Mouse (Mus musculus) adrenal gland, adult 18-20 months (tissue): ENCODE data around the gene Mrps18a. TPM values are rescaled to one million over a fixed set of nuclear protein-coding genes. Genes with fewer than 3 reads are reported as not detected.

Source experiments
- DNase-seq, 2 experiments: peaks; one replicate each; pipeline ENCODE4 v3.0.0; 2021 to 2022; ENCODE audit warnings: low spot score in 2 of 2
- total RNA-seq, 2 experiments: library from RNA; stranded (reverse); gene quantifications; 1 replicate in 1 of 2; 2 replicates in 1 of 2; pipeline ENCODE4 v1.2.3; 2021

Gene Mrps18a
- total RNA-seq, 2 experiments from 2014 or later = 99.5 to 100 TPM

GRCm38 (mm10) chr17:46138563-46139236 lies 27.9 kb downstream of the Mrps18a start:
- peak in 1 of 2 experiments; percentile 33 for DNase-seq

- no peak for DNase-seq
These were observed 29.1 kb downstream of the Mrps18a start for GRCm38 (mm10) chr17:46139872-46140271.

DNA sequence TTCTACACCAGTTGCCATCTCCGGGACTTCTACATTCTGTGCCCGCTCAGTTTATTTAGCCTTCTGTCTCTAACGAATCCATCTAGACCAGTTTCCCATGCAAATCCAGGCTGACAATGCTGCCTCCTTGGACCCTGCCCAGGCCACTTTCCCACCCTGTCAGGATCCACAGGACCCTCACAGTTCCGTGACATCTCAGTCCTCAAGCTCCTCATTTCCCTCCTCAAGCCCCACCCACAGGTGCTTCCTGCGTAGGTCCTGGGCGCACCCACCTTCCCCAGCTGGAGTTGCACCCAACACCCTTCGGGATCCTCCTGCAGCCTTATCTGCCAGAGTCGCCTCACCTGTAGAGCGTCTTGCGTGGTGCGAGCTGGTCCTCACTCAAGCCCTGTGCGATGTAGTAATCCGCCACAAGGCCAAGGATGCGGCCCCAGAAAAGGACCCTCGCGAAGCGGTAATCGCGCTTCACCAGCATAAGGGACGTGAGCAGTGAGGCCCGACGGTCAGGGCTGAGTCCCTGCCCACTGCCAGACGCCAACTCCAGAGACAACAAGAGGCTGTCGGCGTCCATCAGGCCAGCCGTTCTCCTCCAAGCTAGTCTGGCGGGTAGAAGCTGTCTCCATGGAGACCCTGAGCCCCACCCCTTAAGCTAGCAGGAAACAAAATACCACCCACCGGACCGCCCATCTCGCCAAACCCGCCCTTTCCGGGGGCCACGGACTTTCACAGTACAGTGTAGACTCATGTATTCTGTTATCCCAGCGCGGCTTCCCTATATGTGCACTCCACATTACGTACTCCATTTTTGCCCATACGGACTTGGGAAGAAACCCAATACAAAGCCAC lies 33.0 kb downstream of the Mrps18a start, which contains the start of gene Rsph9:
TSS of gene Rsph9 (minus strand) at position 639 of the 846 bp plus-strand sequence.
- DNase-seq = peak; percentile 73

- peak; percentile 75 to 78 for DNase-seq
These were observed 42.3 kb downstream of the Mrps18a start, which contains the start of gene Mad2l1bp for GRCm38 (mm10) chr17:46152847-46153782. TSS of gene Mad2l1bp (minus strand) at chr17:46153553.

GRCm38 (mm10) chr17:46154336-46154735 lies 43.5 kb downstream of the Mrps18a start:
- no peak for DNase-seq

GRCm38 (mm10) chr17:46156680-46157079 lies 45.9 kb downstream of the Mrps18a start:
- no peak for DNase-seq

DNA sequence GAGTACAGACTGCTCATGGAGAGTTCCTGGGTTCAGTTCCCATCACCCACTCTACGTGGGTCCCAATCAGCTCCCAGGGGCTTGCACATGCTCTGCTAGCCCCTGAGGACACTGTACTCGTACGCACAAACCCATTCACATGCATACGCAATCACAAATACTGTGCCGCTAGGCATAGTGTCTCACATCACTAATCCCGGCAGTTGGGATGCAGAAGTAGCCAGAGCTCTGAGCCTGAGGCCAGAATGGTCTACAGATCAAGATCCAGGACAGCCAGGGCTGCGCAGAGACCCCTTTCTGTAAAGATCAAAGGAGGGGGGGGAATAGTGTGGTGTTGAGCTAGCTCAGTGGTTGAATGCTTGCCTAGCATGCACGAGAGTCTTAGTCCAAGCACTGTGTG lies 46.3 kb downstream of the Mrps18a start:
- DNase-seq = no peak

GRCm38 (mm10) chr17:46159236-46159635 lies 48.5 kb downstream of the Mrps18a start:
- no peak for DNase-seq

- DNase-seq = peak; percentile 89 to 90
These were observed 49.4 kb downstream of the Mrps18a start for GRCm38 (mm10) chr17:46160090-46160662.

DNA sequence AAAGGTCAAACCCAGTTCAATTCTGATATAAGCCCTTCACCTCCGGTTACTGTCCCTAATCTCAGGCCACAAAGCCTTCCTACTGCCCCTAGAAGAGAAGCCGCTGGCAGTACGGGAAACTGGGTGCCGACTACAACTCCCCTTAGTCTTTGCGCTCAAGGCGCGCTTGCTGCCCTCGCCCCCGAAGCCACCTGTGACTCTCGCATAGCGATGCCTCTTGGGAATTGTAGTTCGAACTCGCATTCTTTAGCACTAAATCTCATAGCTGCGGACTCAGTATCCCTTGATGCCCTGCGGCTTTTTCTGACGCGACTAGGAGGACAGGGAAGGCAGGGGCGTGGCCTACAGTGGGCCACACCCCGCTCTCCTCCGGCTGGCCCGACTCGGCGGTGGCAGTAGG lies 49.9 kb downstream of the Mrps18a start, which contains the start of gene Gtpbp2:
TSS of gene Gtpbp2 (plus strand) at position 347 of the 400 bp plus-strand sequence.
- DNase-seq = peak; percentile 80 to 85

DNA sequence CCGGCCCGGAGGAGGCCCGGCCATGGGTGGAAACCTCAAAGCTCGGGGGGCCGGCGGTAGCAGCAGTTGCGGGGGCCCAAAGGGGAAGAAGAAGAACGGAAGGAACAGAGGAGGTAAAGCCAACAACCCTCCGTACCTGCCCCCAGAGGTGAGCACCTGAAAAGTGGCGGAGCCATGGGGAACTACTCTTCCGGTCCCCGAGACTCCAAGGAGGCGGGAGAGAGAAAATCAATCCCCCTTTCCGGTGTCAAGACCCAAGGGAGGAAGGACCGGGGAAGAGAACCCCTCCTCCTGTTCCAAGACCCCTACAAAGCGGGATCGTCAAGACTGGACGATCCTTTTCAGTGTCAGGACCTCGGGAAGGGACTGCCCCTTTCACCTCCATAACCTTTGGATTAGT lies 50.4 kb downstream of the Mrps18a start:
- DNase-seq = no peak

DNA sequence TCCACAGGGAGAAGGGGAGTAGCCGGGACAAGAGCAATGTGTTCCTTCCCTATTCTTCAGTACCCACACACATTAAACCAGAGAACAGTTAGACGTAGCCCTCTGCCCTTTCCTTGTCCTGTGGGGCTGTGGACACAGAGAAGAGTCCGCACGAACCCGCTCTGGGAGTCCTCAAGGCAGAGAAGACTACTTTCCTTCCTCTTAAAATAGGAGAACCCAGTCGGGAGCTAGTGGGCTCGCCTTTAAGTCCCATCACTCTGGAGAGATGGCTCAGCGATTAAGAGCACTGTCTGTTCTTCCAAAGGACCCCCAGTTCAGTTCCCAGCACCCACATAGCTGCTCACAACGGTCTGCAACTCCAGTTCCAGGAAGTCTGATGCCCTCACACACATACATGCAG lies 50.9 kb downstream of the Mrps18a start:
- no peak for DNase-seq

- no peak for DNase-seq
These were observed 51.8 kb downstream of the Mrps18a start for GRCm38 (mm10) chr17:46162551-46162950.

- no peak for DNase-seq
These were observed 52.2 kb downstream of the Mrps18a start for GRCm38 (mm10) chr17:46162951-46163421.

- DNase-seq = no peak
These were observed 53.5 kb downstream of the Mrps18a start for GRCm38 (mm10) chr17:46164301-46164700.

DNA sequence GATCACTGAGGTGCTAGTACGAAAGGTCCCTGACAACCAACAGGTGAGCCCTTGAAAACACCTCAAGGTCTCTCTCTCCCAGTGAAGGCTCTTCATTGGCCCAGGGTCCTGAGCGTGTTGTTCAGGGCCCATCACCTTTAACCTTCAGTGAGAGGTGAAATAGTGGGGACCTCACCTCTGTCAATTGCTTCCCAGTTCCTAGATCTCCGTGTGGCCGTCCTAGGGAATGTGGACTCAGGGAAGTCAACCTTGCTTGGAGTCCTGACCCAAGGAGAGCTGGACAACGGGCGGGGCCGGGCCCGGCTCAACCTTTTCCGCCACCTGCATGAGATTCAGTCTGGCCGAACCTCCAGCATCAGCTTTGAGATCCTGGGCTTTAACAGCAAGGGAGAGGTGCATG lies 54.0 kb downstream of the Mrps18a start:
- DNase-seq = no peak

DNA sequence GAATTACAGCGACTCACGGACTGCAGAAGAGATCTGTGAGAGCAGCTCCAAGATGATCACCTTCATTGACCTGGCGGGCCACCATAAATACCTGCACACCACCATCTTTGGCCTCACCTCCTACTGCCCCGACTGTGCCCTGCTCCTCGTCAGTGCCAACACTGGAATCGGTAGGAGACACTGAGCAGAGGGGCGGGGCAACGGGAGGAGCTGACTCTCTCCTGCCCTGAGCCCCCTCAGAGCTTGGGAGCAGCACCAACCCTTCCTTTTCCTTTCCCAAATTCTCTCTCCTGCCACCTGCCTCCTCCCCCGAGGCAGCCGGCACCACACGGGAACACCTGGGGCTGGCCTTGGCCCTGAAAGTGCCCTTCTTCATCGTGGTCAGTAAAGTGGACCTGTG lies 54.7 kb downstream of the Mrps18a start:
- DNase-seq = no peak

DNA sequence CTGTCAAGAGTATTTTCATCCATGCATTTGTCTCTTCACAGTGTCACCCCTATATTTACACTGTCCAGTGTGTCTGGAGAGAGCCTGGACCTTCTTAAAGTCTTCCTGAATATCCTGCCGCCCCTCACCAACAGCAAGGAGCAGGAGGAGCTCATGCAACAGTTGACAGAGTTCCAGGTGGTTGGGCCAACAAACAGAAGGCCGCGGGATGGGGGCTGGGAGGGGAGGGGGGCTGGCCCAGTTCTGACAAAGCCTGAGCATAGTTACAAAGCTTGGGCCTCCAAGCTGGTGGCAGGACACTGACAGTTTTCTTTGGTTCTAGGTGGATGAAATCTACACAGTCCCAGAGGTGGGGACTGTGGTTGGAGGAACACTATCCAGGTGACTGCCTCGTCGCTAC lies 55.5 kb downstream of the Mrps18a start:
- no peak for DNase-seq

DNA sequence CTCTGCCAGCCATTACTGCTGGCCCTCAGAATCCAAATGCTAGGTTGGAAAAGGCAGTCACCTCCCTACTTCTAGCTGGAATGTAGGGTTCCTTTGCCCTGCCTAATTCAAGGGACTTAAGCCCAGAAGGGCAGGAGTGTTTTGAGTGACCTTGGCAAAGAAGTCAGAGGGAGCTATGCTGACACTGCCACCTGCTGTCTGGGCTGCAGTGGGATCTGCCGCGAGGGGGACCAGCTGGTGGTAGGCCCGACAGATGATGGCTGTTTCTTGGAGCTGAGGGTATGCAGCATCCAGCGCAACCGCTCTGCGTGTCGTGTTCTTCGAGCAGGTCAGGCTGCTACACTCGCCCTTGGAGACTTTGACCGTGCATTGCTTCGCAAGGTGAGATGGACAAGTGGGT lies 56.2 kb downstream of the Mrps18a start:
- peak in 1 of 2 experiments; percentile 31 for DNase-seq

DNA sequence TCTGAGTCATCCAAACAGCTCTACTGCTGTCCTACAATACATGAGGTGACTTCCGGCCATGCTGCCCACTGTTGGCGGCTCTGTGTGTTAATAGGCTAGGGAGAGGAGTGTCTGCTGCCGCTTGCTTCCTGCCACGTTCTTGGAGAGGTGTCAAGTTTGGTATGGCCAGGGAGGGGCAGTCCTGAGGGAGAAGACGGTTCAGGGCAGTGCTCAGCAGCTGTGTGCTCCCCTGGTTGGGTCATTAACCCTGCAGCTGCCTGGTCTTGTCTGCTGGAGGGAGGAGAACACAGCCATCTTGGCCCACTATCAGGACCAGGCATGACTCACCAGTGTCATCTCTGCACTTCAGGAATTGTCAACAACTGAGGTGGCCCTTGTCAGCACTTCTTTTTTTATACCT lies 57.5 kb downstream of the Mrps18a start:
- DNase-seq = no peak
